Mouse (Mus musculus): ENCODE measurements around the gene Tspan18.

- TF ChIP-seq CHD1 (IDR thresholded peaks at IDR 0.05; ENCODE audit: low read depth, low read length) (no peak), ZMIZ1 (IDR thresholded peaks at IDR 0.05; ENCODE audit: low read depth, low read length) (no peak), POLR2A (IDR thresholded peaks at IDR 0.05; ENCODE audit: low read depth, low read length) (no peak), CTCF (conservative IDR thresholded peaks at IDR 0.05 in 1 of 2, IDR thresholded peaks at IDR 0.05 in 1 of 2; ENCODE audit: low read depth in 2 of 2, low read length in 2 of 2) (no peak), MYC (IDR thresholded peaks at IDR 0.05; ENCODE audit: low read depth, low read length) (no peak)
These were observed 34.6 kb upstream of the Tspan18 start for GRCm38 (mm10) chr2:93368954-93369353.

All from CH12.LX (cell line).